Mouse (Mus musculus) kidney, adult 2 months (tissue): Measurements from ENCODE around the gene Hspa4. TPM values are rescaled to one million over a fixed set of nuclear protein-coding genes. Genes with fewer than 3 reads are reported as not detected.
"Not testable (repeated sequence)": the region's sequence is repeated elsewhere in the genome, so short reads cannot be mapped to it uniquely, and the experiment has no call there.

Experiments used
- DNase-seq: peaks from one replicate; pipeline ENCODE4 v3.0.0; 2021
- H3K27ac ChIP-seq: fragments of 200-500 bp; 2 replicates; pipeline ENCODE4 v1.5.1; 2012; ENCODE audit warnings: low read depth, low read length, control low read depth, inconsistent platforms; ENCODE audit not compliant: insufficient read depth
- H3K27me3 ChIP-seq: fragments of 200-500 bp; replicated peaks from 2 replicates; pipeline ENCODE4 v1.6.1; 2012; ENCODE audit warnings: mild to moderate bottlenecking, moderate library complexity, low read length, inconsistent platforms; ENCODE audit not compliant: control insufficient read depth, insufficient read depth
- H3K36me3 ChIP-seq: fragments of 200-500 bp; 2 replicates; pipeline ENCODE4 v1.6.1; 2012; ENCODE audit warnings: mild to moderate bottlenecking, moderate library complexity, low read length, inconsistent platforms; ENCODE audit not compliant: control insufficient read depth, insufficient read depth
- H3K4me1 ChIP-seq: fragments of 200-500 bp; 2 replicates; pipeline ENCODE4 v1.6.1; 2011; ENCODE audit warnings: low read length; ENCODE audit not compliant: control insufficient read depth, insufficient read depth
- H3K4me3 ChIP-seq: fragments of 200-500 bp; 2 replicates; pipeline ENCODE4 v1.5.1; 2011; ENCODE audit warnings: mild to moderate bottlenecking, low read depth, low read length, control low read depth; ENCODE audit not compliant: insufficient read depth
- CTCF ChIP-seq: fragments of 200-500 bp; conservative IDR thresholded peaks from 2 replicates; pipeline ENCODE4 v1.5.1; 2011; ENCODE audit warnings: low read depth, mild to moderate bottlenecking, control low read depth, low read length, moderate library complexity, mixed read lengths; ENCODE audit not compliant: insufficient read depth, insufficient read length
- POLR2A ChIP-seq: fragments of 200-500 bp; IDR thresholded peaks from one replicate; pipeline ENCODE4 v1.6.1; 2011; ENCODE audit warnings: low read depth, low read length, control low read depth
- WGBS: fragments of 180-500 bp; shearing (Covaris S2); methylation state at CpG from one replicate; pipeline ENCODE4 v1.1.7; 2018; 5-methylcytosine and 5-hydroxymethylcytosine counted together
- polyA plus RNA-seq: library from polyadenylated mRNA; depleted of rRNA; stranded (reverse); fragments of >200 nt; gene quantifications from 2 replicates; pipeline ENCODE4 v1.2.3, GENCODE M21; 2012

The Hspa4 gene
- polyA plus RNA-seq, 1 experiment, result 24.8 TPM

DNA sequence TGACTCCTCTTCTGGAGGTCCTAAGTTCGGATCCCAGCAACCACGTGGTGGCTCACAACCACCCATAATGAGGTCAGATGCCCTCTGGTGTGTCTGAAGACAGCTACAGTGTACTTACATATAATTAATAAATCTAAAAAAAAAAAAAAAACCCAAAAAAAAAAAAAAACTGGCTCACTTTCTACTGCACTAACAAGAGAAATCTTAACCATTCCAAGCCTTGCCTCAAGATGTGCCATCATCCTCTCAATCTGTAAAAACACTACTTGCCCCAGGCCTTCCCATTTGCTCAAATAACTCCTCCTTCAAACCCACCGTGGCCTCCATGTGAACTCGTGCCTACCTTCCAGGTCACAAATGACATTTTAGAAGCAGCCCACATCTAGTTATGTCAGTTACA lies 3.4 kb downstream of the Hspa4 start:
- Histone ChIP-seq H3K27me3 (no peaks in the 10 kb centered on the region), H3K27ac (peak overlapping the region; percentile 41; the same call in 1 of the 2 replicates), H3K4me3 (no peak overlapping the region), H3K4me1 (peaks cover 24% of the 10 kb centered on the region; the same call in 1 of the 2 replicates), H3K36me3 (no peaks in the 10 kb centered on the region)
- 33% methylated on average over 4 of the region's 4 CpGs for WGBS
- no peak for DNase-seq
- TF ChIP-seq CTCF, result no peak
- no peak for TF ChIP-seq POLR2A

DNA sequence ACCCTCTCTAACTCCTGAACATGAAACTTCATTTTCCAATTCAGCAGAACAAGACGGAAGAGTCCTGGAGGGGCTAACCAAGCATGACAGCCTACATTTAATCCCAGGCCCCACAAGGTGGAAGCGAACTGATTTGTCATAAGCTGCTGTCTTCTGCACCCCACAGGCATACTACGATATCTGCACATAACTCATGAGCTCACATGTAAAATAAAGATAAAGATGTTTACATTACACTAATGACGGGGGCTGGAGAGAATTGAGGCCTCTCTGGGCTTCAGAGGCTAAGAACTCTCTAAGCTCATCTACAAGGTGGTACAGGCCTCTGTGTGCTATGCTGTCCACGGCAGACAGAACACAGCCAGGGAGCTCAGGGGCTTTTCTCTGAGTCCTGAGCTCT lies 5.8 kb downstream of the Hspa4 start:
- WGBS, result 53% methylated on average over 5 of the region's 5 CpGs
- DNase-seq, result no peak
- no peak overlapping the region; the same call in 1 of the 2 replicates for H3K27ac ChIP-seq
- no peak for TF ChIP-seq CTCF
- no peak for TF ChIP-seq POLR2A
- no peaks in the 10 kb centered on the region for H3K27me3 ChIP-seq
- peaks cover 21% of the 10 kb centered on the region; the same call in 1 of the 2 replicates for H3K4me1 ChIP-seq
- peaks cover 2% of the 10 kb centered on the region for H3K36me3 ChIP-seq
- H3K4me3 ChIP-seq, result no peak overlapping the region

DNA sequence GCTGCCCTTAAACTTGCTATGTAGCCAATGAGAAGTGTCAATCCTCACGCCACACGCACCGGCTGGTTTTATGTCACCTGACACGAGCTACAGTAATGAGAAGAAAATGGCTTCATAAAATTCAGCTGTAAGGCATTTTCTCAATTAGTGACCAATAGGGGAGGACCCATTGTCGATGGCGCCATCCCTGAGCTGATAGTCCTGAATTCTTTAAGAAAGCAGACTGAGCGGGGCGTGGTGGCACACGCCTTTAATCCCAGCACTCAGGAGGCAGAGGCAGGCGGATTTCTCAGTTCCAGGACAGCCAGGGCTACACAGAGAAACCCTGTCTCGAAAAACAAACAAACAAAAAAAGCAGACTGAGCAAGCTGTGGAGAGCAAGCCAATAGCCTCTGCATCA lies 9.4 kb downstream of the Hspa4 start:
- 87% methylated on average over 11 of the region's 11 CpGs for WGBS

DNA sequence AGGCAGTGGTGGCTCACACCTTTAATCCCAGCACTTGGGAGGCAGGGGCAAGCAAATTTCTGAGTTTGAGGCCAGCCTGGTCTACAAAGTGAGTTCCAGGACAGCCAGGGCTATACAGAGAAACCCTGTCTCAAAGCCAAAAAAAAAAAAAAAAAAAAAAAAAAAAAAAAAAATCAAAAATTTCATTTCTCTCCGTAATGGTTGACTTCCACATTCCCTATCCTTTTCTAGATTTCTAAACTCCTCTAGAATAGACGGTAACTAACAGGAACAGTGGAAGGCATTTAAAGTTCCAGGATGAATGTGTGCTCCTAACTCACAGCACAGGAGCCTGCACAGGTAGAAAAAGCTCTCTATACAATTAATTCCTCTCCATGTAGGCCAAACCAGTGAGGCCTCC lies 10.1 kb downstream of the Hspa4 start:
- H3K4me1 ChIP-seq, H3K4me3 ChIP-seq, H3K27me3 ChIP-seq, H3K27ac ChIP-seq, DNase-seq, H3K36me3 ChIP-seq: not testable (repeated sequence)
- WGBS, result 84% methylated on average over 2 of the region's 2 CpGs

More for the DNA sequence above, 9.4 kb downstream of the Hspa4 start:
- TF ChIP-seq CTCF (no peak), POLR2A (no peak)
- no peak for DNase-seq
- H3K36me3 ChIP-seq, result peaks cover 7% of the 10 kb centered on the region
- H3K27ac ChIP-seq, result no peak overlapping the region
- H3K27me3 ChIP-seq, result no peaks in the 10 kb centered on the region
- no peak overlapping the region for H3K4me3 ChIP-seq
- H3K4me1 ChIP-seq, result no peaks in the 10 kb centered on the region; the same call in 1 of the 2 replicates

DNA sequence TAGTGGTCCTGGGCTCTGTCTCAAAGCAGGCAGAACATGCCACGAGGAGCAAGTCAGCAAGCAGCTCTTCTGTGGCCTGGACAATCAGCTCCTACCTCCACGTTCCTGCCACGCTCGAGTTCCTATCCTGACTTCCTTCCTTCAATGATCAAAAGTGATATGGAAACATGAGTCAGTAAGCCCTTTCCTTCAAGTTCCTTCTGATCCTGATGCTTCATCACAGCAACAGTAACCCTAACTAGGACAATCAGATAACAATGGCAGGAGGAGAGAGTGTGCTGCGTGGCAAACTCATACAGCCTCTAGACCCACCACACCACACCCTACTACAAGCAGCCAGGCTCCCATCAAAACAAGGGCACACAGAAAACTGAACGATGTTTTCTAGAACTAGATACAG lies 14.4 kb downstream of the Hspa4 start:
- Histone ChIP-seq H3K27ac (no peak overlapping the region), H3K27me3 (no peaks in the 10 kb centered on the region), H3K4me1 (no peaks in the 10 kb centered on the region), H3K4me3 (no peak overlapping the region), H3K36me3 (peaks cover 16% of the 10 kb centered on the region)
- DNase-seq, result no peak
- TF ChIP-seq POLR2A (no peak), CTCF (no peak)
- 59% methylated on average over 6 of the region's 6 CpGs for WGBS

DNA sequence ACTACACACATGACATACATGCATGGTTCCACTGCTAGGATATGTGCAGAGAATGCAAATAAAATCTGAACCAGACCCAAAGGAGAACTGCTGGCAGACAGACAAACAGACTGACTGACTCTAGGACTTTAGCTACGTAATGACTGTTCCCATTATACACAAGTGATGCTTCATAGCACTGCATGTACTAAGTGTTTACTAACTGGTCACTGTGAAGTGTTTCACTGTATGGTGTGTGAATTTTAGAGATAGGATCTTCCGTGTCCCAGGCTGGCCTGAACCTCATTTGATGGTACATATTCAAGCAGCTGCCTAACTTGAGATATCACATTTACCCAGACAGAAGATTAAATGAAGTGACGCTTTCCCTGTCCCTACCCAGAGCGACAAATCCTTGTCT lies 21.8 kb downstream of the Hspa4 start:
- no peak for TF ChIP-seq POLR2A
- 83% methylated on average over 4 of the region's 4 CpGs for WGBS
- DNase-seq, result no peak

DNA sequence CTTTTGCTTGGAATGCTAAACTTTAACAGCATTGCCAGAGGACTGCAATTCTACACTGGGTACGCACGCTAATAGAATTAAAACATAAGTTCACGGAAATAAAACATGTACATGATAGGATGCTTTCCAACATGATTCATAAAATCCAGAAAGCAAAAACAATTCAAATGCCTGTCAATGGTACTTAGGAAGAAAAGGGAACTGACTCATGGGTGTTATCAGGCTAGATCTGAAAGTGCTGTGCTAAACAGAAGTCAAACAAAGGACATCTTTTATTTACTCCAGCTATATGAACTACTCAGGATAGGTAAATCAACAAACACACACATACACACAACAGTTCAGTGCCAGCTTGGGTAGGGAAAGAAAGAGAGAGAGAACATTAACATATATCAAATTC lies 24.9 kb downstream of the Hspa4 start:
- 91% methylated on average over 3 of the region's 3 CpGs for WGBS
- no peak for DNase-seq
- H3K4me1 ChIP-seq, result no peaks in the 10 kb centered on the region
- H3K27me3 ChIP-seq, result no peaks in the 10 kb centered on the region
- no peak overlapping the region for H3K27ac ChIP-seq
- no peak overlapping the region for H3K4me3 ChIP-seq
- no peak for TF ChIP-seq POLR2A
- TF ChIP-seq CTCF, result no peak
- H3K36me3 ChIP-seq, result peaks cover 17% of the 10 kb centered on the region

More for the DNA sequence above, 21.8 kb downstream of the Hspa4 start:
- Histone ChIP-seq H3K27me3 (no peaks in the 10 kb centered on the region), H3K36me3 (peaks cover 12% of the 10 kb centered on the region), H3K4me1 (no peaks in the 10 kb centered on the region), H3K4me3 (no peak overlapping the region), H3K27ac (no peak overlapping the region)

DNA sequence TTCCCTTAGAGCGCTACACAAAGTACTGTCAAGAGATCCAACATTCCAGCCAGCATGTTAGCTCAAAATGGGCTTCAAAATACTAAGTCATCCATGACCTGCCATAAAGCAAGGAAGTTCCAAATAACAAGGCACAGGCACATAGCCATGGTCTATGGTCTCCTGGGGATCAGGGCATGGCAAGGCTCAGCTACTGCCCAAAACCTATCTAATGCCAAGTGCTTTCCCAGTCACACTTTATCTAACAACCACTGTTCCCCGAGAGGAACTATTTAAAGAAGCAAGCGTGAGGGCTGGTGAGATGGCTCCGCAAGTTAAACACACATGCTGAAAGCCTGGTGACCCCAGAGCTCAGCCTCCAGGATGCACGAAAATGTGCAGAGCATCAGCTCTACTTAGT lies 26.9 kb downstream of the Hspa4 start:
- Histone ChIP-seq H3K4me3 (no peak overlapping the region), H3K36me3 (peaks cover 19% of the 10 kb centered on the region), H3K27ac (no peak overlapping the region), H3K4me1 (no peaks in the 10 kb centered on the region), H3K27me3 (no peaks in the 10 kb centered on the region)
- no peak for DNase-seq
- TF ChIP-seq POLR2A (no peak), CTCF (no peak)
- 84% methylated on average over 5 of the region's 5 CpGs for WGBS
